Mouse (Mus musculus) E14TG2a.4 (cell line): ENCODE results near the gene Olfr1381.

ENCODE experiments used
- CTCF ChIP-seq: conservative IDR thresholded peaks from 2 replicates; pipeline ENCODE4 v1.5.1; 2014; ENCODE audit warnings: low read length
- NANOG ChIP-seq: IDR thresholded peaks from 2 replicates; pipeline ENCODE4 v1.6.1; 2014; ENCODE audit warnings: borderline replicate concordance, low read length, mixed read lengths
- POU5F1 ChIP-seq: IDR thresholded peaks from 2 replicates; pipeline ENCODE4 v1.6.1; 2014; ENCODE audit warnings: low read length, borderline replicate concordance

DNA sequence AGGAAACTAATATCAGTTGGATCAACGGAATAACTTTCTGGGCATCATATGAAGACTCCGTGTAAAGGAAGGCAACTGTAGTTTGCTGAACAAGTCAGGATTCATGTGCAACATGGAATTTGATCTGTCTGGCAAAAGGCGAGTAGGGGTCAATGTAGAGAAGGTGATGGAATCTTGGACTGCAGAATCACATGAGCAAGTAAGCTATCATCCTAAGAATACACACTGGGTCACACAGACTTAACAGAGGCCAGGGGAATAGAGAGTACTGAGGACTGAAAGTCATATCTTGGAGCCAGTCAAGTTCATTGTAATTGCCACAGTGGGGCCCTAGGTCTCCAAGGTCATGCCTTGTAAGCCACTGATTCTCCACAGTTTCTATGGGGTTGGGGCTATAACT lies 15.3 kb upstream of the Olfr1381 start, which contains the start of gene Olfr1382:
- no peak for TF ChIP-seq CTCF
- no peak for TF ChIP-seq POU5F1
- TF ChIP-seq NANOG, result no peak
